8 mouse cellular contexts compared by ENCODE assay signal in the genomic region with DNA sequence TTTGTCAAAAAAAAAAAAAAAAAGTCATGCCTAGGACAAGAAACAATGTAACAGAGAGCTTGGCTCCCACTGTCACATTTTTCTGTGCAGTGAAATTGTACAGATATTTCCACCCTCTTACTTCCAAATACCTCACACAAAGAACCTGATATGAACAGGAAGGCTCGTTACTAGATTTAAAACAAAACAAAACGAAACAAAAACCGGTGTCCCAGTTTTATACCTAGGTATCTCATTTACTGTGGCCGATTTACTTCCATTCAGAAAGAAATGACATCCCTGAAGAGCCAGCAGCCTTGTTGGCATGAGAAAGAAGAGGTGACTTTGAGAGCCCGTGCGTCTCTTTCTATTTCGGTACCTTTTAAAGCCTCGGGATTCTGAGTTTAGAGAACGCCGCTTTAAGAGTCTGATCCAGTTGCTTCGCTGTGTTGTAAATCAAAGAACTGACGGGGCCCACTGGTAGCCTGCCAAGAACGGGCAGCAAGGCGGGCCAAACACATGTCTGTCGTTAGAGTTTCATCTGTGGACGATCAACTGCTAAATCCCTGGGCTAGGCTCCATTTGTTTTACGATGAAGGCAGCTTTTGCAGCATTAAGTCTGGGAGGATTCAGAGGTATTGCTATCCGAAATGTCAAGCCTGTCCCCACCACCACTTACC.
A peak's percentile ranks its signal among the peaks of the same experiment; 100 is the strongest.
DNase-seq lines count a peak whose midpoint lies in the region; ATAC-seq and TF ChIP-seq lines count a peak whose summit lies in the region.

No protein-coding gene starts in this region.

- H3K4me3 ChIP-seq in thymus, adult 2 months (ENCODE audit: control insufficient read depth, insufficient read depth, low read length), result peak overlapping the region; percentile 28
- H3K4me3 ChIP-seq in forebrain, embryonic 15.5 days, result peak overlapping the region; percentile 17
- peak overlapping the region; percentile 20 for H3K4me3 ChIP-seq in stomach, embryonic 15.5 days (replicated peaks)

- TF ChIP-seq POLR2A in thymus, adult 2 months (IDR thresholded peaks at IDR 0.05; ENCODE audit: control insufficient read depth, extremely low read depth, insufficient read depth, low read length, poor library complexity), result no peak

- no peak for TF ChIP-seq CTCF in thymus, adult 2 months (IDR thresholded peaks at IDR 0.05; ENCODE audit: borderline replicate concordance, control insufficient read depth, extremely low read depth, insufficient read depth, low read length, poor library complexity)

- 0 out of 2 replicates have a peak, but pooled peaks cover 2% of the 10 kb centered on the region for H3K4me1 ChIP-seq in thymus, adult 2 months (replicated peaks; ENCODE audit: control insufficient read depth, insufficient read depth, low read length)
- peaks cover 17% of the 10 kb centered on the region for H3K4me1 ChIP-seq in forebrain, embryonic 15.5 days
- peaks cover 3% of the 10 kb centered on the region; the same call in 1 of the 2 replicates for H3K4me1 ChIP-seq in stomach, embryonic 15.5 days

- no peaks in the 10 kb centered on the region for H3K27me3 ChIP-seq in thymus, adult 2 months (ENCODE audit: control insufficient read depth, insufficient read depth, low read length)
- H3K27me3 ChIP-seq in forebrain, embryonic 15.5 days, result no peaks in the 10 kb centered on the region
- H3K27me3 ChIP-seq in stomach, embryonic 15.5 days (replicated peaks), result no peaks in the 10 kb centered on the region

- DNase-seq in thymus, adult 2 months, result peak; percentile 6
- DNase-seq in thymus, postnatal 14 days, result no peak
- peak; percentile 34 for DNase-seq in heart, postnatal 25 days (ENCODE audit: low spot score)
- peak; percentile 58 for DNase-seq in layer of hippocampus, adult 11-12 months (ENCODE audit: low spot score)
- DNase-seq in lung, postnatal 36 days, result peak; percentile 69
- no peak for DNase-seq in thymus, postnatal 0 days (ENCODE audit: low spot score)

- no peaks in the 10 kb centered on the region for H3K9me3 ChIP-seq in forebrain, embryonic 15.5 days
- H3K9me3 ChIP-seq in stomach, embryonic 15.5 days, result no peaks in the 10 kb centered on the region

- H3K27ac ChIP-seq in thymus, adult 2 months (ENCODE audit: control insufficient read depth, insufficient read depth, low read length), result no peak overlapping the region
- peak overlapping the region; percentile 89 for H3K27ac ChIP-seq in forebrain, embryonic 15.5 days (replicated peaks)
- peak overlapping the region; percentile 83 for H3K27ac ChIP-seq in stomach, embryonic 15.5 days

- peak; percentile 72 for ATAC-seq in forebrain, embryonic 15.5 days (replicated peaks)
- peak; percentile 78; the same call in 1 of the 2 replicates for ATAC-seq in stomach, embryonic 15.5 days (ENCODE audit: insufficient read depth, low FRiP score, low read depth)

- H3K36me3 ChIP-seq in thymus, adult 2 months (ENCODE audit: control insufficient read depth, insufficient read depth, low read length), result no peaks in the 10 kb centered on the region
- peaks cover 14% of the 10 kb centered on the region for H3K36me3 ChIP-seq in forebrain, embryonic 15.5 days
- H3K36me3 ChIP-seq in stomach, embryonic 15.5 days, result peaks cover 6% of the 10 kb centered on the region; the same call in 1 of the 2 replicates

- peak overlapping the region; percentile 31 for H3K4me2 ChIP-seq in forebrain, embryonic 15.5 days (replicated peaks)
- peak overlapping the region; percentile 37 for H3K4me2 ChIP-seq in stomach, embryonic 15.5 days

- 16% methylated on average over 18 of the region's 18 CpGs for WGBS in thymus, adult 2 months
- WGBS in forebrain, embryonic 15.5 days, result 26% methylated on average over 18 of the region's 18 CpGs
- 37% methylated on average over 18 of the region's 18 CpGs for WGBS in stomach, embryonic 15.5 days

- H3K9ac ChIP-seq in forebrain, embryonic 15.5 days (replicated peaks), result peak overlapping the region; percentile 25; the same call in 1 of the 2 replicates
- H3K9ac ChIP-seq in stomach, embryonic 15.5 days, result no peak overlapping the region

- intact Hi-C loops in heart, postnatal 25 days (cut with DNase I), result no loop called here

Comparison
In these comparisons a context has a peak if more than half of its experiments do, and no peak if none do; other contexts are left out.
1. DNase-seq: peak in thymus, adult 2 months (single experiment), heart, postnatal 25 days (single experiment), layer of hippocampus, adult 11-12 months (single experiment) and lung, postnatal 36 days (single experiment); none in thymus, postnatal 14 days (single experiment) and thymus, postnatal 0 days (single experiment).
2. Peak in every context shown above with its lines, with median percentiles within 50 percentile points of each other: H3K4me3 ChIP-seq.